Mouse (Mus musculus): ENCODE measurements around the gene Anpep. TPM values are rescaled to one million over a fixed set of nuclear protein-coding genes. Genes with fewer than 3 reads are reported as not detected.

The Anpep gene
- total and polyA plus RNA-seq, 3 experiments: 7.6 to 77.2 (median 40.2) TPM

DNA sequence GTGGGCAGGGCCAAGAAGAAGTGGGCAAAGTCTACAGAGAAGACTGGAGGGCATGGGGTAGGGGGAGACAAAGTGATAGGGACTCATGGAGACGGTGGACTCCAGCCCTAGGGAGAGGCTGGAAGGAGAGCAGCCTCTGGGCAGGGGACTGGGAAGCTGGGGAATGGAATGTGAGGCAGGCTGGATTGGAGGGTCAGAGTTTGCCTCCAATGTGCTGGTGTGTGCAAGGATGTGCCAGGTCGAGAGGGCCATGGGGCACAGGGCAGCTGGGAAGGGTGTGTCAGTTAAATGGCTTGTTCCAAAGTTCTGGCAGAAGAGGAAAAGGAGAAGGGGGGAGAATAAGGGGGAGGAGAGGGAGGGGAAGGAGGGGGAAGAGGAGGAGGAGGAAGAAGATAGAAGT is 23.6 kb downstream of the Anpep start:
- TF ChIP-seq RCOR1 (IDR thresholded peaks at IDR 0.05; ENCODE audit: low read depth, low read length) (no peak), JUND (IDR thresholded peaks at IDR 0.05; ENCODE audit: low read depth, low read length) (no peak), EP300 (IDR thresholded peaks at IDR 0.05; ENCODE audit: low read depth in 1 of 2, low read length in 2 of 2) (no peak), RAD21 (IDR thresholded peaks at IDR 0.05; ENCODE audit: low read depth, low read length) (no peak), GABPA (IDR thresholded peaks at IDR 0.05; ENCODE audit: low read depth, low read length) (no peak), USF2 (IDR thresholded peaks at IDR 0.05; ENCODE audit: borderline replicate concordance in 1 of 2, insufficient read depth in 1 of 2, low read depth in 1 of 2, low read length in 2 of 2) (no peak), ETS1 (IDR thresholded peaks at IDR 0.05; ENCODE audit: low read depth, low read length) (no peak), ZKSCAN1 (IDR thresholded peaks at IDR 0.05; ENCODE audit: low read depth, low read length) (no peak)
- no peaks in the 10 kb centered on the region for H3K4me1 ChIP-seq (ENCODE audit: control insufficient read depth in 1 of 2, insufficient read depth in 2 of 2, low read length in 2 of 2)
- no peaks in the 10 kb centered on the region for H3K9me3 ChIP-seq (replicated peaks; ENCODE audit: insufficient read depth, low read length)
- DNase-seq (ENCODE audit: low read depth, low spot score): no peak
- H3K27me3 ChIP-seq (ENCODE audit: control insufficient read depth in 1 of 2, insufficient read depth in 2 of 2, low read length in 2 of 2): no peaks in the 10 kb centered on the region
- no peak overlapping the region for H3K4me3 ChIP-seq (ENCODE audit: control insufficient read depth in 1 of 2, insufficient read depth in 1 of 2, low read depth in 2 of 2, low read length in 2 of 2)
- H3K79me2 ChIP-seq (ENCODE audit: control insufficient read depth, insufficient read depth, low read length, poor library complexity): no peaks in the 10 kb centered on the region
- H3K36me3 ChIP-seq (ENCODE audit: control insufficient read depth in 1 of 2, insufficient read depth in 2 of 2, low read length in 2 of 2): no peaks in the 10 kb centered on the region
- no peak overlapping the region for H3K27ac ChIP-seq (ENCODE audit: control insufficient read depth, low read depth, low read length)
- H3K9ac ChIP-seq (ENCODE audit: control insufficient read depth, low read depth, low read length, poor library complexity, severe bottlenecking): no peak overlapping the region

DNA sequence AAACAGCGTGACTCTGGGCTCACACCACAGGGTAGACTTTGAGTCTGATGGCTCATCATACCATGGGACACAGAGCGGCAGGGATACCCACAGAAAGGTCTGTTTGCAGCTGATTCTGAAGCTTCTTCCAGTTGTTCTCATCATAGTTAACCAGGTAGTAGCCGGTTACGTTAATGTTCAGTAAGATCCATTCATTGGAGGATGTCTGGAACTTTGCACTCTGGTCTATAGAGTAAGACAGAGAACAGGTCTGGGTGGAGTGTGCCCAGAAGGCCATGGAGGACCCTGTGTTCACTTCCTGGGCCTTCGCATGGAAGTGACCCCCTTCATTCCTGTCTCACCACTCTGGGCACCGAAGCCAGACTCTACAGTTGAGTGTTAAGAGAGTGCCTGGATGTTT is 25.7 kb downstream of the Anpep start:
- H3K27me3 ChIP-seq (ENCODE audit: control insufficient read depth in 1 of 2, insufficient read depth in 2 of 2, low read length in 2 of 2): no peaks in the 10 kb centered on the region
- no peaks in the 10 kb centered on the region for H3K9me3 ChIP-seq (replicated peaks; ENCODE audit: insufficient read depth, low read length)
- H3K27ac ChIP-seq (ENCODE audit: control insufficient read depth, low read depth, low read length): no peak overlapping the region
- H3K9ac ChIP-seq (ENCODE audit: control insufficient read depth, low read depth, low read length, poor library complexity, severe bottlenecking): no peak overlapping the region
- no peaks in the 10 kb centered on the region for H3K79me2 ChIP-seq (ENCODE audit: control insufficient read depth, insufficient read depth, low read length, poor library complexity)
- H3K4me3 ChIP-seq (ENCODE audit: control insufficient read depth in 1 of 2, insufficient read depth in 1 of 2, low read depth in 2 of 2, low read length in 2 of 2): no peak overlapping the region
- no peaks in the 10 kb centered on the region for H3K36me3 ChIP-seq (ENCODE audit: control insufficient read depth in 1 of 2, insufficient read depth in 2 of 2, low read length in 2 of 2)
- no peaks in the 10 kb centered on the region for H3K4me1 ChIP-seq (ENCODE audit: control insufficient read depth in 1 of 2, insufficient read depth in 2 of 2, low read length in 2 of 2)
- DNase-seq (ENCODE audit: low read depth, low spot score): no peak
- TF ChIP-seq GABPA (IDR thresholded peaks at IDR 0.05; ENCODE audit: low read depth, low read length) (no peak), MYB (IDR thresholded peaks at IDR 0.05; ENCODE audit: low read depth, low read length) (no peak), JUND (IDR thresholded peaks at IDR 0.05; ENCODE audit: low read depth, low read length) (no peak), MAFK (IDR thresholded peaks at IDR 0.05; ENCODE audit: borderline replicate concordance, low read depth, low read length) (no peak), MXI1 (IDR thresholded peaks at IDR 0.05; ENCODE audit: low read depth, low read length) (no peak), MEF2A (IDR thresholded peaks at IDR 0.05; ENCODE audit: extremely low read depth, insufficient replicate concordance, low read depth, low read length, poor library complexity, severe bottlenecking) (no peak), ZKSCAN1 (IDR thresholded peaks at IDR 0.05; ENCODE audit: low read depth, low read length) (no peak), MYC (IDR thresholded peaks at IDR 0.05; ENCODE audit: low read depth, low read length) (no peak), NELFE (IDR thresholded peaks at IDR 0.05; ENCODE audit: low read depth, low read length) (no peak), CHD1 (IDR thresholded peaks at IDR 0.05; ENCODE audit: low read depth, low read length) (no peak), KAT2A (conservative IDR thresholded peaks at IDR 0.05; ENCODE audit: low read depth, low read length) (no peak), NRF1 (IDR thresholded peaks at IDR 0.05; ENCODE audit: insufficient read depth, low read depth, low read length, poor library complexity, severe bottlenecking) (no peak), MAX (IDR thresholded peaks at IDR 0.05; ENCODE audit: low read length) (no peak), ETS1 (IDR thresholded peaks at IDR 0.05; ENCODE audit: low read depth, low read length) (no peak), GATA1 (IDR thresholded peaks at IDR 0.05; ENCODE audit: low read depth, low read length) (no peak), RAD21 (IDR thresholded peaks at IDR 0.05; ENCODE audit: low read depth, low read length) (no peak), UBTF (IDR thresholded peaks at IDR 0.05; ENCODE audit: borderline replicate concordance, insufficient read depth, low read depth, low read length) (no peak), POLR2A (IDR thresholded peaks at IDR 0.05; ENCODE audit: control insufficient read depth in 1 of 2, insufficient read depth in 1 of 2, low read depth in 1 of 2, low read length in 2 of 2, poor library complexity in 1 of 2) (no peak), MAZ (IDR thresholded peaks at IDR 0.05; ENCODE audit: low read depth, low read length) (no peak)
